Mouse (Mus musculus): Measurements from ENCODE around the gene Ephb2. TPM values are rescaled to one million over a fixed set of nuclear protein-coding genes. Genes with fewer than 3 reads are reported as not detected.

Gene Ephb2
- polyA plus RNA-seq, 1 experiment from 2014 or later = 31.0 TPM

DNA sequence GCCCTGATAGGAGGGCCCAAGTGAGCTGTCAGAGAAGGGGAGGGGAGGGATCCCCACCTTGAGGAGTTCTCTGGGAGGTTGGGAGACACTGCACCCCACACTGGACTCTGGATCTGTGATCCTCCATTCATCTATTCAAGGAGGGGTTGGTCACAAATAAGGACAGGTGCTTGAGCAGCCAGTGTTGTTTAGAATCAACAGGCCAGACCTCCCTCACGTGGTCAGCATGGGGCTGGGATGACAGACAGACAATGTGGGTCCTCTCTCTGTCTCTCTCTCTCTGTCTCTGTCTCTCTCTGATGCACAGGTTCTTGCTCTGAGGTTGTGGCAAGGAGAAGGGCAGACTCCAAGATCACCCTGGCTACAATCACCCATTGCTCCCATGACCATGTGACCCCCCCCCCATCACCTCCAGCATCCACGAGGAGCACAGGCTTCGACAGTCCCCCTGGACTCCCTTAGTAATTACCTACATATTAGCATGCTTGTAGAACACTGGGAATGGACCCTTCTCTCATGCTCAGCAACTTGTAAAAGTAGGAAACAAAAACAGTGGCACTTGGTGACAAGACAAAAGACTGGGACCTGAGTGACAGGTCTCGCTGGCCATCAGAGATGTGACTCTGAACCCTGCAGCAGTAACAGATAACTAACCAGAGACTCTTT, 84.3 kb downstream of the Ephb2 start:
- Histone ChIP-seq H3K4me1 (peaks cover 87% of the 10 kb centered on the region), H3K9ac (peak overlapping the region; percentile 28; the same call in 1 of the 2 replicates), H3K36me3 (replicated peaks) (no peaks in the 10 kb centered on the region), H3K4me3 (no peak overlapping the region), H3K27ac (peak overlapping the region; percentile 89), H3K9me3 (no peaks in the 10 kb centered on the region), H3K4me2 (no peak overlapping the region), H3K27me3 (replicated peaks) (no peaks in the 10 kb centered on the region)
- ATAC-seq (replicated peaks) = no peak
- WGBS = 14% methylated on average over 4 of the region's 4 CpGs

DNA sequence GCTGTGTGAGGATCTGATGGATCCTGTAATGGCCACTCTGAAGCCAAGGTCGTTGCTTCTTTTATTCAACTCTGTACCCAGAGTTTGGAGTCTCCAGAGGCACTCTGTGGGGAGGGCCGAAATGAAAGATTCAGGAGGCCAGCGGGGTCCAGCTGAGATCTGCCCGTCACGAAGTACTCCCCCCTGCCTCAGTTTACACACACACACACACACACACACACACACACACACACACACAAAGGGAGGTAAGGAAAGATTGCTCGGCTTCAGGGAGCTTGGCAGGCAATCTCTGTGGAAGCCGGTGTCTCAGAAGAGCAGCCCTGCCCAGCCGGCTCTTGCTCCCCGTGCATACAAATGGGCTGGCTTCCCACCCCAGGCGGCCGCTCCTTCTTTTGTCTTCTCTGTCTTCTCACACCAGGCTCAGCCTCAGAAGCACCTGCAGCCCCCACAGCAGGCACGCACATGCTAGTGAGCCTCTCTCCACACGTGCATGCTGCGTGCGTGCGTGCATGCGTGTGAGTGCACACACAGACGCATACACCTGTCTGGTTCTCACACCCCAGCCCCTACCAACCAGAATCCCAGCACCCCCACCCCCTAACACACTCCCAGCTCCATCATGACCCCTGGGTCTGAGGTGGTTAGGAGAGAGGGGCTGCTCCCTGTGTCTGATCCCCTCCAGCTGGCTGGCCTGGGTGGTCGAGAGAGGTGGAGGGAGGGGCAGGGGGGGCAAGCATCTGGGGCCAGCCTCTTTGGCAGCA, 85.0 kb downstream of the Ephb2 start:
- Histone ChIP-seq H3K9me3 (no peaks in the 10 kb centered on the region), H3K4me1 (peaks cover 83% of the 10 kb centered on the region), H3K4me3 (no peak overlapping the region), H3K27ac (peak overlapping the region; percentile 89), H3K9ac (peak overlapping the region; percentile 28), H3K36me3 (replicated peaks) (no peaks in the 10 kb centered on the region), H3K4me2 (peak overlapping the region; percentile 23), H3K27me3 (replicated peaks) (no peaks in the 10 kb centered on the region)
- ATAC-seq (replicated peaks) = peak; percentile 41
- WGBS = 3% methylated on average over 19 of the region's 19 CpGs

DNA sequence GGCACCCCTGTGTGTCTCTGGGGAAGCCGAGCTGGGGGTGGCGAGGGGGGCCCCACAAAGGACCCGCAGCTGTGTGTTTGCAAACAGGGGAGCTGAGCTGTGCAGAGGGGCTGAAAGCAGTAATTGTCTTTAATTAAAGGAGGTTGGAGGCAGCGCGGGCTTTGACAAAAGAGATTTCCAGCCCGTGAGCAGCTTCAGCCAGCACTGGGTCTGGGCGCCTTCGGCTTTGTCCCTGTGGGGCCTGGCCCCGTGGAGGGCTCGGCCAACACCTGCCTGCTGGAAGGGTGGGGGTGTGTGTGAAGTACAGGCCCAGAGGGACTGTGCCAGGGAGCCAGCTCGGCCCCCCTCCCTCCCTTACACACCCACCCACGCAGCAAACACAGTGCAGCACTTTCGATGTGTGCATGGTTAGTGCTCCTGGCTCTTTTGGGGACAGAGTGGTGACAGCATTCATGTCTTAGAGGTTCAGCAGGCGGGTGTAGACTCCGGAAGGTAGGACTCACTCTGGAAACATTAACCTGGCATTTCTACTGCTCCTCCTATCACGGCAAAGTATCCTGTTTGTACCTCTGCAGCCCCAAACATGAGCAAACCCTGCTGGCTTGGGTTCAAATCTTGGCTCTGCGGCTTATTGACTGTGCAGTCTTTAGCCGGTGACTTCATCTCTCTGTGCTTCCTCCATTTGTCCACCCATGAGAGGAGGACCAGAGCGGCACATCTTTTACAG, 85.8 kb downstream of the Ephb2 start:
- Histone ChIP-seq H3K27ac (peak overlapping the region; percentile 89), H3K27me3 (replicated peaks) (no peaks in the 10 kb centered on the region), H3K9me3 (no peaks in the 10 kb centered on the region), H3K36me3 (replicated peaks) (no peaks in the 10 kb centered on the region), H3K4me1 (peaks cover 76% of the 10 kb centered on the region), H3K4me2 (no peak overlapping the region), H3K9ac (0 out of 2 replicates have a peak overlapping the region, but pooled peaks have one; percentile 12), H3K4me3 (no peak overlapping the region)
- peak; percentile 53 for ATAC-seq (replicated peaks)
- 10% methylated on average over 19 of the region's 19 CpGs for WGBS

DNA sequence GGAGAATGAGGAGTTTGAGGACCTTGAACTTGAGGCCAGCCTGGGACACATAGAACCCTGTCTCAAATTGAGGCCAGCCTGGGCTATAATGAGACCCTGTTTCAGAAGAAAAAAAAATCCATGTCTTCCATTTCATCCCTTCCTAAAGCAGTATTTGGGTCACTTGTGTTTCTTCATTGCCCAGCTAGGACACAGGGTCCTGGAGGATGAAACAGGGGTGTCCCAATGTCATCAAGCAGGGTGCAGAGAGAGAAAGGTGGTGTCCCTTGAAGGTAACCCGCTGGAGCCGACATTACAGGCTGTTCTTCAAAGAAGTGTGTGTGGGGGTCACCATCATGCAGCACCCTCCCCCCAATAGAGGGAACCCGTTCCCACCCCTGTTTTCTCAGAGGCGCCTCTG, 86.4 kb downstream of the Ephb2 start:
- 0 out of 2 replicates have a peak overlapping the region, but pooled peaks have one; percentile 12 for H3K9ac ChIP-seq
- no peaks in the 10 kb centered on the region for H3K27me3 ChIP-seq (replicated peaks)
- peaks cover 70% of the 10 kb centered on the region for H3K4me1 ChIP-seq
- no peaks in the 10 kb centered on the region for H3K9me3 ChIP-seq
- H3K36me3 ChIP-seq (replicated peaks) = no peaks in the 10 kb centered on the region
- no peak overlapping the region for H3K4me3 ChIP-seq
- H3K4me2 ChIP-seq = no peak overlapping the region
- 19% methylated on average over 4 of the region's 4 CpGs for WGBS
- no peak; the same call in 1 of the 2 replicates for ATAC-seq (replicated peaks)
- H3K27ac ChIP-seq = peak overlapping the region; percentile 89

DNA sequence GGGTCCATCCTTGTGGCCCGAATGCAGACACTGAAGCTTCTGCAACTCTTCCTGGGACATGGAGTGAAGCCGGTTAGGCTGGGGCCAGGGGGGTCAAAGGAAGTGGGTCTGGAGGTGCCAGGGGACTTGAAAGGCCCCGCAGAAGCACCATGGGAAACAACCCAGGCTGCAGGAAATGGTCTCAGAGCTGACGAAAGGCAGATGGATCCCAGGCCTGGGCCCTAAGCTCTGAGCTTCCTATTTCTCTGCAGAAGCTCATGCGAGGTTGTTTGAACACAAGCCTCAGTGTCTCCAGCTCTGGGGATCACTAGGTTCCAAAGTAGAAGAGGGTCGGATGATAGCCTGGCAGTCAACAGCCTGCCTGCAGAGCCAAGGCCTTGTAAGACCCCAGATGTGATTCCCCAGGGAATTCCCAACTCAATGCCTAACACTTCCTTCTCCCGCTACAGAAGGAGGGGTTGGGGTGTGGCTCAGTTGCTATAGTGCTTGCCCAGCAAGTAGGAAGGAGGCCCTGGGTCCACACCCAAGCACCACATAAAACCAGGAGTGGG, 86.9 kb downstream of the Ephb2 start:
- Histone ChIP-seq H3K4me2 (no peak overlapping the region), H3K4me1 (peaks cover 69% of the 10 kb centered on the region), H3K27ac (peak overlapping the region; percentile 89), H3K9ac (no peak overlapping the region), H3K4me3 (no peak overlapping the region), H3K9me3 (no peaks in the 10 kb centered on the region), H3K27me3 (replicated peaks) (no peaks in the 10 kb centered on the region), H3K36me3 (replicated peaks) (no peaks in the 10 kb centered on the region)
- 51% methylated on average over 7 of the region's 7 CpGs for WGBS
- no peak for ATAC-seq (replicated peaks)

DNA sequence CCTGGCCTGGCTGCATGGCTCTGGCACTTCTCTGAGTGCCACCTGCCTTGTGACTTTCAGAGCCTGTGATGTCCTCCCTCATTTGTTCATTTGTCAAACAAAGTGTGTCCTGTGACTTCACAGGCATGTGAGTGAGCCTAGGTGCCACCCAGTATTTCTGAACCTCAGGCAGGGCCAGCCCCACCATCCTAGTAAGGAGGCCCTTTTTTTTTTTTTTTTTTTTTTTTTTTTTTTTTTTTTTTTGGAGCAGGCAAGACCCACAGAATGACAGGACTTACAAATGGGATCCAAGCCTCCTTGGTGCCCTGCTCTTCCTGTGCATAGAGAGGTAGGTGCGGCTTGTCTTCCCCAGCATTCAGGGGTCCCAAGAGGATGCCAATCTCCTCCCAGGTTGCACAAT, 89.3 kb downstream of the Ephb2 start:
- H3K4me2 ChIP-seq = no peak overlapping the region
- H3K9me3 ChIP-seq = no peaks in the 10 kb centered on the region
- no peaks in the 10 kb centered on the region for H3K36me3 ChIP-seq (replicated peaks)
- H3K4me1 ChIP-seq = peaks cover 69% of the 10 kb centered on the region
- H3K27ac ChIP-seq = peak overlapping the region; percentile 25; the same call in 1 of the 2 replicates
- ATAC-seq (replicated peaks) = no peak
- WGBS = 53% methylated on average over 1 of the region's 1 CpGs
- H3K4me3 ChIP-seq = no peak overlapping the region
- no peak overlapping the region for H3K9ac ChIP-seq
- no peaks in the 10 kb centered on the region for H3K27me3 ChIP-seq (replicated peaks)

DNA sequence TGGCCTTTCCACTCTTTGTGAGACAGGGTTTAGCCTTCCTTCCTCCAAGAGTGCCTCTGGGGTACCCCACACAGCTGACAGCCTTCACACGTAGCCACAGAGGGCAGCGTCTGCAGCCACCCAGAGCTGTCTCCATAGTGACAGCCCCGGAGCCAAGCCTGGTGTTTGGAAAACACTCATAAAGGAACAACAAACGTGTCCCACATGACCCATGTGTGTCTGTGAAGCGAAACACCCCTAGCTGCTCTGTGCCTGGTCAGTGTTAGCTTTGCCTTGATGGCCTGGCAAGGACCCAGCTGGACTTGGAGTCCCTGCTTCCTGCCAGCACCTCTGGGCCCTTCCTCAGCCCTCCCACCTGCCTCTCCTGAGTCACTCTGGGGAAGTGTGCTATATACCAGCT, 93.1 kb downstream of the Ephb2 start:
- H3K4me1 ChIP-seq = peaks cover 66% of the 10 kb centered on the region
- no peak overlapping the region for H3K4me3 ChIP-seq
- H3K4me2 ChIP-seq = no peak overlapping the region
- peak; percentile 31 for ATAC-seq (replicated peaks)
- no peak overlapping the region for H3K9ac ChIP-seq
- no peaks in the 10 kb centered on the region for H3K36me3 ChIP-seq (replicated peaks)
- no peaks in the 10 kb centered on the region for H3K27me3 ChIP-seq (replicated peaks)
- 4% methylated on average over 5 of the region's 5 CpGs for WGBS
- no peaks in the 10 kb centered on the region for H3K9me3 ChIP-seq
- H3K27ac ChIP-seq = peak overlapping the region; percentile 69

DNA sequence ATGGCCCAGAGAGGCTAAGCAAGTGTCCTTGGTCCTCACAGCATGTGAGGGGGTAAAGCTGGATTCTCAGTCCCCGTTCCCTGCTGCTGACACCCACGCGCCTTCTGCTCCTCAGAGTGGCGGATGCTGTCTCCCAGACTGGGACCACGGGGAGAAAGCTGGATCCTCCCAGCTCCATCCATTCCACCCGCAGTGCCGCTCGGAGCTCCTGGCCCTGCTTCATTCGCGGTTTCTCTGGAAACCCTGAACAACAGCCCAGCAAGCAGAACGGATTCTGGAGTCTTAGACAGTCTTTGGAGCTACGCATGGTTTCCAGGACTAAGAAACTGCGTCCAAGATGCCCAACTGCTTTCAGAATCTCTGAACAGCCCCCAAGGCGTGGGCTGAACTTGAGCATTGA, 93.9 kb downstream of the Ephb2 start:
- ATAC-seq (replicated peaks) = no peak
- Histone ChIP-seq H3K9me3 (no peaks in the 10 kb centered on the region), H3K27me3 (replicated peaks) (no peaks in the 10 kb centered on the region), H3K4me2 (no peak overlapping the region), H3K9ac (no peak overlapping the region), H3K4me3 (no peak overlapping the region), H3K4me1 (peaks cover 62% of the 10 kb centered on the region), H3K27ac (peak overlapping the region; percentile 69), H3K36me3 (replicated peaks) (no peaks in the 10 kb centered on the region)
- WGBS = 37% methylated on average over 14 of the region's 14 CpGs

DNA sequence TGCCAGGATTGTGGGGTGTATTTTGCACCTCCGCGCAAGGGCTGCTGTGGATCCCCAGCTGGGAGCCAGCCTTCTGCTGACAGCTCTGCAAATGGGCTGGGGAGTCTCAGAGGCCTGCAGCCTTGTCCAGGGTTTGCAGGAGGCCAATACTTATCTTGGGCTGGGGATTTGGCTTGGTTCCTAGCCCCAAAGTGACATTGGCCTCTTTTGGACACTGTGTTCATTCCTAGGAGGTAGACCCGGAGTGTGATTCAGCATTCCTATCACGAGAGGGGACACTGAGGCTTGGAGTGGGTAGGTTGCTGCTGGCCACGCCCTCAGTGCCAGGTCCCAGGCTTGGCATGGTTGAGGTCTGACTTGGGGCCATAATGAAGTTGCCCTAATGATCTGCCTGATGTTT, 94.8 kb downstream of the Ephb2 start:
- Histone ChIP-seq H3K4me2 (no peak overlapping the region), H3K4me1 (peaks cover 60% of the 10 kb centered on the region), H3K9ac (no peak overlapping the region), H3K27me3 (replicated peaks) (no peaks in the 10 kb centered on the region), H3K4me3 (no peak overlapping the region), H3K36me3 (replicated peaks) (no peaks in the 10 kb centered on the region), H3K27ac (no peak overlapping the region), H3K9me3 (no peaks in the 10 kb centered on the region)
- no peak for ATAC-seq (replicated peaks)
- 89% methylated on average over 5 of the region's 5 CpGs for WGBS

DNA sequence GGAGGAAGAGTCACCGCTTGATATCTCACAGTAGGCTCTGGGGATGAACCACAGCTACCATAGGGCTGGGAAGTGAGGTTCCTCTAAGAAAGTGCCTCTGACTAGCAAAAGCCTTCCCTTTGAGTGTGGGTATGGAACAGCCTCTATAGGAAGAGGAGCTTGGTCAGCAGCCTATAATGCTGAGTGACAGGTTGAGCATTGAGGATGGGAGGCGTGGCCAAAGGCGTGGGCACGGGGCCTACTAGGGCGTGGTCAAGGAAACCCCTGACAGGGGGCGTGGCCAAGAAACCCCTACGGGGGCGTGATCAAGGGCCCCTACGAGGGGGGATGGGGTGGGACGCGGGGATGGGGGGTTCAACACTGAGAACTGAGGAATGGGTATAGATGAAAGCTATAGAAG, 96.6 kb downstream of the Ephb2 start:
- no peak for ATAC-seq (replicated peaks)
- Histone ChIP-seq H3K27me3 (replicated peaks) (no peaks in the 10 kb centered on the region), H3K4me3 (no peak overlapping the region), H3K4me2 (no peak overlapping the region), H3K9ac (no peak overlapping the region), H3K9me3 (no peaks in the 10 kb centered on the region), H3K27ac (no peak overlapping the region), H3K36me3 (replicated peaks) (no peaks in the 10 kb centered on the region), H3K4me1 (peaks cover 73% of the 10 kb centered on the region)
- 10% methylated on average over 11 of the region's 11 CpGs for WGBS

DNA sequence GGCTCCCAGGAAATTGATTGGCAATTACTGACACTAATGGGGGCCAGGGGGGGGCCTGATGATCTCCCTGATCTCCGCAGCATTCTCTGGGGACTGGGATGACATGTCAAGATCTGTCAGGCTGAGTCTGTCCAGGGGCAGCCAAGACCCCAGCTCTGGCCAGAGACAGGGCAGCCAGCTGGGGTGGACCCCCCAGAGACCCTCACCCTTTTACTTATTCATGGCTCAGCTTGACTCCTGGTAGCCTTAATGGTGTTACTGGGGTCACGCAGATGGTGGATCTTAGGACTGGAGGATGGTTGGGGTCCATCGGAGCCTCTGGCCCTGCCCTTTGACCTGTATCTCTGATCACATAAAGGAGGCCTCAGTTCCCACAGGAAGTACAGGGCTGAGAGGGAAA, 97.5 kb downstream of the Ephb2 start:
- Histone ChIP-seq H3K36me3 (replicated peaks) (no peaks in the 10 kb centered on the region), H3K4me3 (no peak overlapping the region), H3K27me3 (replicated peaks) (no peaks in the 10 kb centered on the region), H3K4me2 (no peak overlapping the region), H3K9me3 (no peaks in the 10 kb centered on the region), H3K9ac (no peak overlapping the region), H3K4me1 (peaks cover 73% of the 10 kb centered on the region), H3K27ac (no peak overlapping the region)
- WGBS = 43% methylated on average over 3 of the region's 3 CpGs
- ATAC-seq (replicated peaks) = no peak

DNA sequence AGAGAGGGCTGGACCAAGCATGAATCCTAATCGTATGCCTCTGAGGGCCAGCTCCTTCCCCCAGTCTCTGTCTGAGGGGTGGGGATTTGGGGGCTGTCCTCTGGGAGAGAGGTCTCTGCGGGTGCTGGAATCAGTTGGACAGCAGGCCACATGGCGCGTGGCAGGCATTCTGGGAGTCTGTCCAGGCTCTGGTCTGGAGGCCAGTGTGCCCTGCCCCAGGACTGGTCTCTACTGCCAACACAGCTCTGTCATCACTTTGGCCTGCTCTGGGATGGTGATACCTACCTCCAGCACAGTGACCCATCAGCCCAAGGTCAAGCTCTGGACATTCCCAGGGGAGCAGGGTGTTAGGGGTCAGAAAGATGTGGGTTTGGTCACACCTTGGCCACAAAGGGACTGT, 99.9 kb downstream of the Ephb2 start:
- Histone ChIP-seq H3K4me1 (peaks cover 74% of the 10 kb centered on the region), H3K4me2 (no peak overlapping the region), H3K9me3 (no peaks in the 10 kb centered on the region), H3K9ac (no peak overlapping the region), H3K36me3 (replicated peaks) (no peaks in the 10 kb centered on the region), H3K27me3 (replicated peaks) (no peaks in the 10 kb centered on the region), H3K4me3 (no peak overlapping the region), H3K27ac (no peak overlapping the region)
- WGBS = 49% methylated on average over 4 of the region's 4 CpGs
- ATAC-seq (replicated peaks) = no peak

Measured in midbrain, embryonic 15.5 days (tissue).